19 mouse cellular contexts compared by ENCODE assay signal in the genomic region with DNA sequence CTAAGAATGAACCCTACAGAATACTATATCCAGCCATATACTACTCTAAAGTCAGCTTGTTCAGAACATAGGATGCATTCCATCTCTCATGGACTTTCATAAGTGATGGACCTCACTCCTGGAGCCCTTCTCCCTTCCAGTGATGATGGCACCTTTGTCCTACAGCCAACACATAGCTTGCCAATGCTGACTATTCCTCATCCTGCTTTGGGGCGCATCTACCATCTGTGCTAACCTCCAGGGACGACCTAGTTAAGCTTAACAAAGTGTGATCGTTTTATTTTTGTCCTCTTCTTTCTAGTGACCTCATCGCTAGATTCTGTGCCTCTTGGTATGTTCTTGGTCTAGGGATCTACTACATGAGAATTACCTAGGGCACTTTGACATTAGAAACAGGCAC.
DNase-seq lines count a peak whose midpoint lies in the region; ATAC-seq and TF ChIP-seq lines count a peak whose summit lies in the region.
"Had no signal": no experiment of that assay in that cellular context is flagged by ENCODE, and none has a peak within 500 bp of the region (broad histone marks: within the 10 kb centered on the region; RNA-seq: fewer than 3 reads in every experiment).

No protein-coding gene starts in this region.

- 6% methylated on average over 4 of the region's 4 CpGs for WGBS in cerebellum, adult 2 months
- 75% methylated on average over 4 of the region's 4 CpGs for WGBS in midbrain, postnatal 0 days
- WGBS in heart, embryonic 10.5 days = 77% methylated on average over 4 of the region's 4 CpGs

- peak; percentile 70 for DNase-seq in cerebellum, adult 11 months
- DNase-seq in cerebellum, adult 2 months = peak; percentile 78 to 94
- DNase-seq in cerebellum, postnatal 10 days = peak; percentile 51 to 54
- DNase-seq in midbrain, postnatal 0 days (ENCODE audit: low spot score) = no peak
- DNase-seq in lung, postnatal 14 days = no peak
- DNase-seq in heart, embryonic 10.5 days (ENCODE audit: low spot score) = no peak
- DNase-seq: adrenal gland, adult 2 months; adrenal gland, postnatal 25 days; forebrain, postnatal 0 days; gastrocnemius, postnatal 14 days; heart, postnatal 36 days; kidney, adult 2 months had no signal

- no peaks in the 10 kb centered on the region for H3K36me3 ChIP-seq in midbrain, postnatal 0 days (ENCODE audit: insufficient read depth, low read length)
- no peaks in the 10 kb centered on the region for H3K36me3 ChIP-seq in heart, embryonic 10.5 days
- H3K36me3 ChIP-seq: embryonic facial prominence, embryonic 13.5 days; heart, embryonic 13.5 days; hindbrain, embryonic 15.5 days had no signal

- H3K4me2 ChIP-seq in midbrain, postnatal 0 days (ENCODE audit: low read depth, low read length, poor library complexity, severe bottlenecking) = no peak overlapping the region
- H3K4me2 ChIP-seq: embryonic facial prominence, embryonic 13.5 days; forebrain, embryonic 13.5 days; heart, embryonic 13.5 days; hindbrain, embryonic 15.5 days had no signal

- TF ChIP-seq POLR2A in cerebellum, adult 2 months (IDR thresholded peaks at IDR 0.05; ENCODE audit: borderline replicate concordance, insufficient read depth, low read length) = 0 out of 2 replicates have a peak, but pooled peaks have one; percentile 17

- no peaks in the 10 kb centered on the region for H3K27me3 ChIP-seq in cerebellum, adult 2 months (ENCODE audit: control insufficient read depth, insufficient read depth, low read length)
- no peaks in the 10 kb centered on the region for H3K27me3 ChIP-seq in midbrain, postnatal 0 days (ENCODE audit: insufficient read depth, low read length)
- H3K27me3 ChIP-seq in heart, embryonic 10.5 days (ENCODE audit: insufficient read depth, poor library complexity, severe bottlenecking) = no peaks in the 10 kb centered on the region
- H3K27me3 ChIP-seq: CH12.LX; embryonic facial prominence, embryonic 13.5 days; forebrain, embryonic 13.5 days; heart, embryonic 13.5 days; hindbrain, embryonic 15.5 days had no signal

- TF ChIP-seq CTCF in cerebellum, adult 2 months (IDR thresholded peaks at IDR 0.05; ENCODE audit: borderline replicate concordance, insufficient read depth, low read depth, low read length) = no peak
- TF ChIP-seq CTCF in midbrain, postnatal 0 days (IDR thresholded peaks at IDR 0.05) = no peak

- H3K4me1 ChIP-seq in cerebellum, adult 2 months (ENCODE audit: control insufficient read depth, insufficient read depth, low read length) = peaks cover 22% of the 10 kb centered on the region; the same call in 1 of the 2 replicates
- no peaks in the 10 kb centered on the region for H3K4me1 ChIP-seq in midbrain, postnatal 0 days (ENCODE audit: insufficient read depth, low read length)
- H3K4me1 ChIP-seq in heart, embryonic 10.5 days = no peaks in the 10 kb centered on the region
- H3K4me1 ChIP-seq: embryonic facial prominence, embryonic 13.5 days; forebrain, embryonic 13.5 days; hindbrain, embryonic 15.5 days had no signal

- H3K4me3 ChIP-seq in cerebellum, adult 2 months (replicated peaks; ENCODE audit: insufficient read depth, low read depth, low read length) = no peak overlapping the region
- no peak overlapping the region for H3K4me3 ChIP-seq in midbrain, postnatal 0 days (ENCODE audit: low read depth, low read length)
- H3K4me3 ChIP-seq in heart, embryonic 10.5 days = no peak overlapping the region
- H3K4me3 ChIP-seq: embryonic facial prominence, embryonic 13.5 days; forebrain, embryonic 13.5 days; heart, embryonic 13.5 days; hindbrain, embryonic 15.5 days had no signal

- no peaks in the 10 kb centered on the region for H3K9me3 ChIP-seq in midbrain, postnatal 0 days (ENCODE audit: low read length)
- H3K9me3 ChIP-seq in heart, embryonic 10.5 days = no peaks in the 10 kb centered on the region
- H3K9me3 ChIP-seq: embryonic facial prominence, embryonic 13.5 days; forebrain, embryonic 13.5 days; heart, embryonic 13.5 days; hindbrain, embryonic 15.5 days had no signal

- H3K27ac ChIP-seq in cerebellum, adult 2 months (ENCODE audit: insufficient read depth, low read length) = no peak overlapping the region; the same call in 1 of the 2 replicates
- H3K27ac ChIP-seq in midbrain, postnatal 0 days (ENCODE audit: low read depth, low read length) = no peak overlapping the region
- no peak overlapping the region for H3K27ac ChIP-seq in heart, embryonic 10.5 days
- H3K27ac ChIP-seq: embryonic facial prominence, embryonic 13.5 days; forebrain, embryonic 13.5 days; heart, embryonic 13.5 days; hindbrain, embryonic 15.5 days had no signal

- no peak overlapping the region for H3K9ac ChIP-seq in midbrain, postnatal 0 days (replicated peaks; ENCODE audit: low read length, poor library complexity, severe bottlenecking)
- H3K9ac ChIP-seq: embryonic facial prominence, embryonic 13.5 days; forebrain, embryonic 13.5 days; forebrain, postnatal 0 days; heart, embryonic 13.5 days; hindbrain, embryonic 15.5 days had no signal

- no peak for ATAC-seq in midbrain, postnatal 0 days (ENCODE audit: low FRiP score)
- ATAC-seq: forebrain, embryonic 13.5 days; forebrain, postnatal 0 days; intestine, embryonic 16.5 days; Patski had no signal

Comparison
In these comparisons a context has a peak if more than half of its experiments do, and no peak if none do; other contexts are left out.
1. DNase-seq: peak in cerebellum, adult 11 months (single experiment), cerebellum, adult 2 months (2 of 2) and cerebellum, postnatal 10 days (2 of 2); none in midbrain, postnatal 0 days (single experiment), lung, postnatal 14 days (single experiment) and heart, embryonic 10.5 days (single experiment).